Mouse (Mus musculus) layer of hippocampus, adult 2 months (tissue): ENCODE data around the gene Hbq1b. TPM values are rescaled to one million over a fixed set of nuclear protein-coding genes. Genes with fewer than 3 reads are reported as not detected.
A peak's percentile ranks its signal among the peaks of the same experiment; 100 is the strongest.

Source experiments
- DNase-seq, 2 experiments: peaks; one replicate each; pipeline ENCODE4 v3.0.0; 2022; ENCODE audit warnings: low spot score in 2 of 2
- H3K27ac ChIP-seq: fragments of 200-600 bp; 2 replicates; pipeline ENCODE4 v1.8.1; 2022
- H3K4me3 ChIP-seq: fragments of 200-600 bp; 2 replicates; pipeline ENCODE4 v1.8.1; 2022; ENCODE audit warnings: mild to moderate bottlenecking
- CTCF ChIP-seq: fragments of 200-600 bp; conservative IDR thresholded peaks from 2 replicates; pipeline ENCODE4 v1.8.1; 2022; ENCODE audit warnings: antibody characterized with exemption, mild to moderate bottlenecking, moderate library complexity
- total RNA-seq, 2 experiments: library from RNA; stranded (reverse); gene quantifications; 2 replicates each; pipeline ENCODE4 v1.2.3; 2021

Hbq1b gene
- total RNA-seq, 2 experiments from 2014 or later, result 1.0 to 1.7 TPM

GRCm38 (mm10) chr11:32250880-32251763 is 35.6 kb upstream of the Hbq1b start:
- no peak for TF ChIP-seq CTCF

GRCm38 (mm10) chr11:32253121-32253520 is 33.6 kb upstream of the Hbq1b start:
- DNase-seq, result no peak
- no peak overlapping the region for H3K27ac ChIP-seq
- TF ChIP-seq CTCF, result no peak
- no peak overlapping the region for H3K4me3 ChIP-seq

More at GRCm38 (mm10) chr11:32250880-32251763, 35.6 kb upstream of the Hbq1b start:
- no peak overlapping the region for H3K4me3 ChIP-seq
- no peak overlapping the region for H3K27ac ChIP-seq
- DNase-seq, result no peak

- TF ChIP-seq CTCF, result no peak
- Histone ChIP-seq H3K4me3 (no peak overlapping the region), H3K27ac (peak overlapping the region; percentile 47; the same call in 1 of the 2 replicates)
- DNase-seq, result no peak
These were observed 30.6 kb upstream of the Hbq1b start for GRCm38 (mm10) chr11:32256146-32256545.

GRCm38 (mm10) chr11:32256566-32256965 is 30.2 kb upstream of the Hbq1b start:
- DNase-seq, result no peak
- no peak for TF ChIP-seq CTCF
- Histone ChIP-seq H3K4me3 (no peak overlapping the region), H3K27ac (peak overlapping the region; percentile 47; the same call in 1 of the 2 replicates)

- DNase-seq, result no peak
- H3K4me3 ChIP-seq, result no peak overlapping the region
- TF ChIP-seq CTCF, result no peak
- no peak overlapping the region for H3K27ac ChIP-seq
These were observed 23.9 kb upstream of the Hbq1b start for GRCm38 (mm10) chr11:32262674-32263415.

- Histone ChIP-seq H3K4me3 (no peak overlapping the region), H3K27ac (no peak overlapping the region)
- no peak for TF ChIP-seq CTCF
- no peak for DNase-seq
These were observed 21.5 kb upstream of the Hbq1b start for GRCm38 (mm10) chr11:32265117-32265738.

- peak overlapping the region; percentile 3; the same call in 1 of the 2 replicates for H3K27ac ChIP-seq
- TF ChIP-seq CTCF, result no peak
- no peak for DNase-seq
- H3K4me3 ChIP-seq, result no peak overlapping the region; the same call in 1 of the 2 replicates
These were observed 20.6 kb upstream of the Hbq1b start for GRCm38 (mm10) chr11:32266194-32266593.

- no peak for DNase-seq
- H3K4me3 ChIP-seq, result peak overlapping the region; percentile 71
- no peak for TF ChIP-seq CTCF
- H3K27ac ChIP-seq, result peak overlapping the region; percentile 98
These were observed 20.0 kb upstream of the Hbq1b start for GRCm38 (mm10) chr11:32266776-32267175.

GRCm38 (mm10) chr11:32267188-32267884 is 19.4 kb upstream of the Hbq1b start, which contains the start of gene Nprl3:
Nprl3 (minus strand) TSS chr11:32267707.
- peak; percentile 95 to 96 for DNase-seq
- peak; percentile 33 for TF ChIP-seq CTCF
- Histone ChIP-seq H3K4me3 (peak within 1 kb of the TSS; percentile 71), H3K27ac (peak within 1 kb of the TSS; percentile 98)

GRCm38 (mm10) chr11:32267964-32268363 is 18.8 kb upstream of the Hbq1b start:
- DNase-seq, result no peak
- peak overlapping the region; percentile 98 for H3K27ac ChIP-seq
- no peak for TF ChIP-seq CTCF
- H3K4me3 ChIP-seq, result peak overlapping the region; percentile 71

GRCm38 (mm10) chr11:32268952-32269351 is 17.8 kb upstream of the Hbq1b start:
- no peak for TF ChIP-seq CTCF
- Histone ChIP-seq H3K4me3 (no peak overlapping the region), H3K27ac (no peak overlapping the region)
- no peak for DNase-seq

GRCm38 (mm10) chr11:32271178-32271577 is 15.6 kb upstream of the Hbq1b start:
- DNase-seq, result no peak
- Histone ChIP-seq H3K4me3 (no peak overlapping the region), H3K27ac (no peak overlapping the region)
- TF ChIP-seq CTCF, result no peak

- no peak within 1 kb of the TSS for H3K27ac ChIP-seq
- H3K4me3 ChIP-seq, result no peak within 1 kb of the TSS
- TF ChIP-seq CTCF, result no peak
- DNase-seq, result no peak
These were observed 10.4 kb upstream of the Hbq1b start, which contains the start of gene Hba-x for GRCm38 (mm10) chr11:32276347-32276746. Hba-x (plus strand) TSS chr11:32276400.
